Comparison of ENCODE assay signal across 12 mouse cellular contexts in genomic region chr2:157328570-157328969, GRCm38 (mm10). TPM values are rescaled to one million over a fixed set of nuclear protein-coding genes. Genes with fewer than 3 reads are reported as not detected.
DNase-seq lines count a peak whose midpoint lies in the region; ATAC-seq and TF ChIP-seq lines count a peak whose summit lies in the region.
"Had no signal": no experiment of that assay in that cellular context is flagged by ENCODE, and none has a peak within 500 bp of the region (broad histone marks: within the 10 kb centered on the region; RNA-seq: fewer than 3 reads in every experiment).

No protein-coding gene starts in this region.

- H3K79me2 ChIP-seq in MEL (ENCODE audit: control insufficient read depth, insufficient read depth, low read length, poor library complexity): no peaks in the 10 kb centered on the region

- peak; percentile 84 for ATAC-seq in forebrain, embryonic 13.5 days
- peak; percentile 84 for ATAC-seq in midbrain, embryonic 13.5 days

- no peak for DNase-seq in MEL (ENCODE audit: low read depth, low spot score)
- DNase-seq in layer of hippocampus, adult 8-10 months (ENCODE audit: low spot score in 2 of 2): no peak
- DNase-seq in cerebellum, postnatal 36 days: no peak
- DNase-seq in right cerebral cortex, adult 18-20 months: no peak
- DNase-seq: heart, adult 18-20 months; kidney, adult 18-20 months; thymus, postnatal 14 days had no signal

- H3K4me1 ChIP-seq in E14TG2a.4 (replicated peaks; ENCODE audit: low read depth, low read length): peaks cover 53% of the 10 kb centered on the region
- H3K4me1 ChIP-seq in MEL (ENCODE audit: control insufficient read depth in 1 of 2, insufficient read depth in 2 of 2, low read length in 2 of 2): peaks cover 0 to 4% of the 10 kb centered on the region in 2 experiments; a peak in 1 of 4 replicates
- H3K4me1 ChIP-seq in forebrain, embryonic 13.5 days: peaks cover 46% of the 10 kb centered on the region
- peaks cover 37% of the 10 kb centered on the region for H3K4me1 ChIP-seq in midbrain, embryonic 13.5 days (replicated peaks)
- H3K4me1 ChIP-seq: liver, embryonic 15.5 days had no signal

- TF ChIP-seq RAD21 in MEL (IDR thresholded peaks at IDR 0.05; ENCODE audit: low read depth, low read length): no peak

- 5% methylated on average over 11 of the region's 11 CpGs for WGBS in forebrain, embryonic 13.5 days
- 6% methylated on average over 11 of the region's 11 CpGs for WGBS in midbrain, embryonic 13.5 days

- H3K4me3 ChIP-seq in E14TG2a.4 (replicated peaks; ENCODE audit: low read length) (peak overlapping the region; percentile 56), MEL (ENCODE audit: control insufficient read depth in 1 of 2, insufficient read depth in 1 of 2, low read depth in 2 of 2, low read length in 2 of 2) (peak overlapping the region in 1 of 2 experiments; percentile 11; a peak in 1 of 4 replicates)
- no peak overlapping the region for H3K4me3 ChIP-seq in forebrain, embryonic 13.5 days
- H3K4me3 ChIP-seq in midbrain, embryonic 13.5 days (replicated peaks): no peak overlapping the region
- H3K4me3 ChIP-seq: liver, embryonic 15.5 days had no signal

- H3K4me2 ChIP-seq in forebrain, embryonic 13.5 days: peak overlapping the region; percentile 9; the same call in 1 of the 2 replicates
- peak overlapping the region; percentile 10; the same call in 1 of the 2 replicates for H3K4me2 ChIP-seq in midbrain, embryonic 13.5 days (replicated peaks)
- H3K4me2 ChIP-seq: liver, embryonic 15.5 days had no signal

- peaks cover 45% of the 10 kb centered on the region for H3K36me3 ChIP-seq in E14TG2a.4 (ENCODE audit: insufficient read depth, low read length)
- no peaks in the 10 kb centered on the region; a peak in 1 of 4 replicates for H3K36me3 ChIP-seq in MEL (ENCODE audit: control insufficient read depth in 1 of 2, insufficient read depth in 2 of 2, low read length in 2 of 2)
- peaks cover 44% of the 10 kb centered on the region for H3K36me3 ChIP-seq in forebrain, embryonic 13.5 days (ENCODE audit: poor library complexity, severe bottlenecking)
- H3K36me3 ChIP-seq in midbrain, embryonic 13.5 days: peaks cover 38% of the 10 kb centered on the region

- no peak overlapping the region for H3K27ac ChIP-seq in MEL (ENCODE audit: control insufficient read depth, low read depth, low read length)
- H3K27ac ChIP-seq in forebrain, embryonic 13.5 days: peak overlapping the region; percentile 88
- peak overlapping the region; percentile 83 for H3K27ac ChIP-seq in midbrain, embryonic 13.5 days
- H3K27ac ChIP-seq: liver, embryonic 15.5 days had no signal

- TF ChIP-seq EP300 in MEL (IDR thresholded peaks at IDR 0.05; ENCODE audit: low read depth in 1 of 2, low read length in 2 of 2): no peak

- H3K9ac ChIP-seq in MEL (ENCODE audit: control insufficient read depth, low read depth, low read length, poor library complexity, severe bottlenecking): no peak overlapping the region
- H3K9ac ChIP-seq in forebrain, embryonic 13.5 days: peak overlapping the region; percentile 35; the same call in 1 of the 2 replicates
- H3K9ac ChIP-seq in midbrain, embryonic 13.5 days (replicated peaks): 0 out of 2 replicates have a peak overlapping the region, but pooled peaks have one; percentile 1
- H3K9ac ChIP-seq: liver, embryonic 15.5 days had no signal

- peaks cover 4% of the 10 kb centered on the region; the same call in 1 of the 2 replicates for H3K27me3 ChIP-seq in E14TG2a.4 (ENCODE audit: insufficient read depth, low read length)
- peaks cover 0 to 2% of the 10 kb centered on the region in 2 experiments; a peak in 1 of 4 replicates for H3K27me3 ChIP-seq in MEL (ENCODE audit: control insufficient read depth in 1 of 2, insufficient read depth in 2 of 2, low read length in 2 of 2)
- no peaks in the 10 kb centered on the region for H3K27me3 ChIP-seq in forebrain, embryonic 13.5 days
- no peaks in the 10 kb centered on the region for H3K27me3 ChIP-seq in midbrain, embryonic 13.5 days
- H3K27me3 ChIP-seq: liver, embryonic 15.5 days had no signal

- TF ChIP-seq POLR2A in MEL (IDR thresholded peaks at IDR 0.05; ENCODE audit: control insufficient read depth in 1 of 2, insufficient read depth in 1 of 2, low read depth in 1 of 2, low read length in 2 of 2, poor library complexity in 1 of 2): no peak

- H3K9me3 ChIP-seq in E14TG2a.4 (ENCODE audit: low read length) (peaks cover 12% of the 10 kb centered on the region), MEL (replicated peaks; ENCODE audit: insufficient read depth, low read length) (no peaks in the 10 kb centered on the region)
- no peaks in the 10 kb centered on the region for H3K9me3 ChIP-seq in forebrain, embryonic 13.5 days (replicated peaks)
- no peaks in the 10 kb centered on the region for H3K9me3 ChIP-seq in midbrain, embryonic 13.5 days
- H3K9me3 ChIP-seq: liver, embryonic 15.5 days had no signal

- TF ChIP-seq CTCF in E14TG2a.4 (conservative IDR thresholded peaks at IDR 0.05; ENCODE audit: low read length) (no peak), MEL (IDR thresholded peaks at IDR 0.05 in 2 of 3, conservative IDR thresholded peaks at IDR 0.05 in 1 of 3; ENCODE audit: control insufficient read depth in 1 of 3, insufficient read depth in 1 of 3, low read depth in 2 of 3, low read length in 3 of 3, poor library complexity in 1 of 3, severe bottlenecking in 1 of 3) (no peak)

TF ChIP-seq in MEL, 35 proteins besides CTCF, POLR2A, EP300 and RAD21:
- TF ChIP-seq USF1 (IDR thresholded peaks at IDR 0.05; ENCODE audit: low read depth, low read length): peak; percentile 57; the same call in 1 of the 2 replicates
- no peak for TF ChIP-seq NRF1 (IDR thresholded peaks at IDR 0.05; ENCODE audit: insufficient read depth, low read depth, low read length, poor library complexity, severe bottlenecking)

RNA-seq across cellular contexts. Expression of gene Ghrh, which starts 18.7 kb away (rescaled TPM):
- not detected in 2 replicates for total RNA-seq in MEL (2012; rRNA removed)
- not detected for polyA plus RNA-seq in MEL (2012; ENCODE audit: insufficient read depth in 1 of 2, insufficient read length in 2 of 2, low read depth in 1 of 2, low replicate concordance in 2 of 2, missing spikeins in 1 of 2)
- polyA plus RNA-seq in forebrain, embryonic 13.5 days (2015; fragmentation: Nextera tagmentation; extraction: Ambion mirVana): 2.5 TPM in 2 replicates
- polyA plus RNA-seq in midbrain, embryonic 13.5 days (2015; fragmentation: Nextera tagmentation; extraction: Ambion mirVana): 1.6 and 3.4 TPM in 2 replicates
- total RNA-seq in layer of hippocampus, adult 8-10 months (2022): not detected
- total RNA-seq: heart, adult 18-20 months; layer of hippocampus, postnatal 14 days had no signal

RNA-seq across cellular contexts. Expression of gene Manbal, which starts 38.8 kb away (rescaled TPM):
- total RNA-seq in MEL (2012; rRNA removed): 19.8 and 28.4 TPM in 2 replicates
- polyA plus RNA-seq in MEL (2012; ENCODE audit: insufficient read depth in 1 of 2, insufficient read length in 2 of 2, low read depth in 1 of 2, low replicate concordance in 2 of 2, missing spikeins in 1 of 2): 10 to 100 TPM in 1 of 2 experiments, not detected in 1; 65.7 TPM
- polyA plus RNA-seq in forebrain, embryonic 13.5 days (2015; fragmentation: Nextera tagmentation; extraction: Ambion mirVana): 89.9 and 95.2 TPM in 2 replicates
- polyA plus RNA-seq in midbrain, embryonic 13.5 days (2015; fragmentation: Nextera tagmentation; extraction: Ambion mirVana): 88.1 and 91.0 TPM in 2 replicates
- 10 to 100 TPM; 53.4 to 60.4 (median 58.8) TPM for total RNA-seq in layer of hippocampus, adult 8-10 months (2022)

RNA-seq across cellular contexts. Expression of gene Mroh8, which starts 49.2 kb away (rescaled TPM):
- total RNA-seq in MEL (2012; rRNA removed): 0.10 and 0.15 TPM in 2 replicates
- polyA plus RNA-seq in MEL (2012; ENCODE audit: insufficient read depth in 1 of 2, insufficient read length in 2 of 2, low read depth in 1 of 2, low replicate concordance in 2 of 2, missing spikeins in 1 of 2): under 1 TPM in 1 of 2 experiments, not detected in 1; 0.18 TPM
- 0.64 and 0.72 TPM in 2 replicates for polyA plus RNA-seq in forebrain, embryonic 13.5 days (2015; fragmentation: Nextera tagmentation; extraction: Ambion mirVana)
- 0.43 and 0.52 TPM in 2 replicates for polyA plus RNA-seq in midbrain, embryonic 13.5 days (2015; fragmentation: Nextera tagmentation; extraction: Ambion mirVana)
- 1 to 10 TPM in 3 of 4 experiments, under 1 TPM in 1; 0.93 to 2.1 (median 1.2) TPM for total RNA-seq in layer of hippocampus, adult 8-10 months (2022)

RNA-seq across cellular contexts. Expression of gene Rpn2, which starts 49.8 kb away (rescaled TPM):
- 259 and 284 TPM in 2 replicates for total RNA-seq in MEL (2012; rRNA removed)
- 100 to 1,000 TPM; 310 to 316 TPM for polyA plus RNA-seq in MEL (2012; ENCODE audit: insufficient read depth in 1 of 2, insufficient read length in 2 of 2, low read depth in 1 of 2, low replicate concordance in 2 of 2, missing spikeins in 1 of 2)
- polyA plus RNA-seq in forebrain, embryonic 13.5 days (2015; fragmentation: Nextera tagmentation; extraction: Ambion mirVana): 197 and 218 TPM in 2 replicates
- polyA plus RNA-seq in midbrain, embryonic 13.5 days (2015; fragmentation: Nextera tagmentation; extraction: Ambion mirVana): 202 and 211 TPM in 2 replicates
- total RNA-seq in layer of hippocampus, adult 8-10 months (2022): 100 to 1,000 TPM; 150 to 156 (median 153) TPM
